Mouse (Mus musculus) common myeloid progenitor, adult 5-6 weeks (primary cell): ENCODE results near the gene Bbs2. TPM values are rescaled to one million over a fixed set of nuclear protein-coding genes. Genes with fewer than 3 reads are reported as not detected.

Experiments
- total RNA-seq: library from RNA; stranded (forward); fragments of 200-1000, 187-1606 nt; gene quantifications from 2 replicates; pipeline ENCODE4 v1.2.3, GENCODE M21; 2017

The Bbs2 gene
- total RNA-seq, 1 experiment from 2014 or later = 4.5 TPM

Other genes starting within 250 kb of the Bbs2 start
- 60.7 and 88.1 TPM in 2 replicates for gene Amfr, start 86.1 kb downstream of the Bbs2 start, total RNA-seq
- 66.5 and 103 TPM in 2 replicates for gene Nudt21, start 61.9 kb downstream of the Bbs2 start, total RNA-seq
- 12.5 and 16.8 TPM in 2 replicates for gene Ogfod1, start 61.7 kb downstream of the Bbs2 start, total RNA-seq
- not detected in 2 replicates for gene Mt4, start 38.3 kb upstream of the Bbs2 start, total RNA-seq
- gene Mt3, start 53.7 kb upstream of the Bbs2 start, total RNA-seq = not detected in 2 replicates
- 113 and 182 TPM in 2 replicates for gene Mt2, start 73.7 kb upstream of the Bbs2 start, total RNA-seq
- 115 and 180 TPM in 2 replicates for gene Mt1, start 80.2 kb upstream of the Bbs2 start, total RNA-seq
- 42.3 and 46.4 TPM in 2 replicates for gene Nup93, start 115.6 kb upstream of the Bbs2 start, total RNA-seq
- 0.49 TPM in 1 of 2 replicates, not detected in the other for gene Slc12a3, start 230.3 kb upstream of the Bbs2 start, total RNA-seq